Mouse (Mus musculus) CH12.LX (cell line): Measurements from ENCODE around the gene Adss.
A peak's percentile ranks its signal among the peaks of the same experiment; 100 is the strongest.

Experiments used
- CTCF ChIP-seq, 2 experiments: IDR thresholded peaks in 1 of 2; conservative IDR thresholded peaks in 1 of 2; 2 replicates each; pipeline ENCODE4 v1.5.1; 2011 to 2012; ENCODE audit warnings: low read depth in 2 of 2, low read length in 2 of 2, improper control_type of control experiment in 1 of 2, inconsistent platforms in 1 of 2, mild to moderate bottlenecking in 1 of 2, moderate library complexity in 1 of 2
- EP300 ChIP-seq: IDR thresholded peaks from 2 replicates; pipeline ENCODE4 v1.6.1; 2011; ENCODE audit warnings: low read length, improper control_type of control experiment
- TCF12 ChIP-seq: IDR thresholded peaks from 2 replicates; pipeline ENCODE4 v1.6.1; 2014; ENCODE audit warnings: low read depth, mild to moderate bottlenecking, inconsistent platforms, low read length, improper control_type of control experiment

DNA sequence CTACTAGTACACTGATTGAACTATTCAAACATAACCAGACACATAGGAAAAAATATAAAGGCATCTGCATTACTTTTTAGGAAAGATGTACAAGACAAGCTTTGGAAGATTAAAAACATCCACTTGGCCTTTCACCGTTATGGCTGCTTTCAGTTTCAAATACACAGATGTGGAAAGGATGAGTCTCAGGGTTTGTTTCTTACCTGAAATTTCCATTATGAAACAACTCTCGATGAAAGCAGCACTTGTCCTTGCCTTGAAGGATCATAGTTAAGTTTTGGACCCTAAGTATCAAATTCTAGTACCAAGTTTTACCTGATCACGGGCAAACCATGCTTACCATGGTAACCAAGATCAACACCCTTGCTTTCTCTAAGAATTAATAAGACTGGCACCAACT, 3.5 kb downstream of the Adss start:
- TF ChIP-seq CTCF (conservative IDR thresholded peaks at IDR 0.05 in 1 of 2, IDR thresholded peaks at IDR 0.05 in 1 of 2; ENCODE audit: low read depth in 2 of 2, low read length in 2 of 2) (no peak), TCF12 (no peak), EP300 (peak; percentile 90)
